Comparison of ENCODE assay signal across 9 mouse cellular contexts in the genomic region with DNA sequence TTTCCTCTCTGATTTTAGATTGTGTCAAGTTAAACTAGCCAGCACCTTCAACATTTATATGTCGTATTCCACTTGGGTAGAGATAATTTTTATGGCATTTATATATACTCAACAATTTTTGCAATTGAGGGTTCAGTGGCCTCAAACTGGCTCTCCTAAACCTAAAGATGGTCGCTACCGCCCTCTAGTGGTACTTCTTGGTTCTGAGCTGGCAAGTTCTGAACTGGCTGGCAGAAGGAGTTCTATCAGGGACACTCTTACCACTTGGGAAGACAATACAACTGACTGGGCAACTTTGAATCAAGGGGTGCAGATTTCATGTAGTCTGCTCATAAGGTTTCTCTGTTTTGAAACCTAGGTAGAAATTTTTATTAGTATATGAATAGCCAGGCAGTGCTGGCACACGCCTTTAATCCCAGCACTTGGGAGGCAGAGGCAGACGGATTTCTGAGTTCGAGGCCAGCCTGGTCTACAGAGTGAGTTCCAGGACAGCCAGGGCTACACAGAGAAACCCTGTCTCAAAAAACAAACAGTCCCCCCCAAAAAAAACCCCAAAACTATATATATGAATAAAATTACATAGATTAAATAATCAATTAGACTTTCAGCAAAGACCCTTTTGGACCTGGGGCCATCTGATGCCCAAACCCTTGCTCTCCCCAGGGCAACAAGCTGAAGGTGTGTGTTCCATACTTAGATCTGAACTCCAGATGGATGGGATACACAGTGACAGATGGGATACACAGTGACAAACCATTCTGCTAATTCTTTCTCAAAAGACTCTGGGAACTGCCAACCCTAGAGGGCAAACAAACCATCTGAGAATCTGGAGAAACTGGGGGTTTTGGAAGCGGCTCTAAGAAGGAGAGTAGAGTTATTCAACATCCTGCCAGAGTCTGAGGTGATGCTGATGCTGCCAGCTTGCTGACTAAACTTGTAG. TPM values are rescaled to one million over a fixed set of nuclear protein-coding genes. Genes with fewer than 3 reads are reported as not detected.
DNase-seq lines count a peak whose midpoint lies in the region; TF ChIP-seq lines count a peak whose summit lies in the region.
"Had no signal": no experiment of that assay in that cellular context is flagged by ENCODE, and none has a peak within 500 bp of the region (broad histone marks: within the 10 kb centered on the region; RNA-seq: fewer than 3 reads in every experiment).

No protein-coding gene starts in this region.

- intact Hi-C loops in gastrocnemius, postnatal 36 days (cut with DNase I): loop anchor here (5.0 to 10.0 kb wide), 2 partner anchors 297 to 869 kb away; a partner anchor contains a TSS

- TF ChIP-seq CTCF in thymus, adult 2 months (IDR thresholded peaks at IDR 0.05; ENCODE audit: borderline replicate concordance, control insufficient read depth, extremely low read depth, insufficient read depth, low read length, poor library complexity): no peak

- H3K36me3 ChIP-seq in thymus, adult 2 months (ENCODE audit: control insufficient read depth, insufficient read depth, low read length): no peaks in the 10 kb centered on the region
- H3K36me3 ChIP-seq: heart, embryonic 15.5 days had no signal

- H3K27me3 ChIP-seq in thymus, adult 2 months (ENCODE audit: control insufficient read depth, insufficient read depth, low read length): no peaks in the 10 kb centered on the region
- H3K27me3 ChIP-seq: heart, embryonic 15.5 days had no signal

- H3K27ac ChIP-seq in thymus, adult 2 months (ENCODE audit: control insufficient read depth, insufficient read depth, low read length): no peak overlapping the region
- H3K27ac ChIP-seq: heart, embryonic 15.5 days had no signal

- H3K4me1 ChIP-seq in thymus, adult 2 months (replicated peaks; ENCODE audit: control insufficient read depth, insufficient read depth, low read length): no peaks in the 10 kb centered on the region
- H3K4me1 ChIP-seq: heart, embryonic 15.5 days had no signal

- TF ChIP-seq POLR2A in thymus, adult 2 months (IDR thresholded peaks at IDR 0.05; ENCODE audit: control insufficient read depth, extremely low read depth, insufficient read depth, low read length, poor library complexity): no peak

- peak; percentile 42 to 44 for DNase-seq in CD8-positive naive resting alpha-beta T cell, adult 2 months (ENCODE audit: low read depth in 2 of 2, low spot score in 2 of 2)
- peak; percentile 88 for DNase-seq in adrenal gland, postnatal 10 days
- peak; percentile 79 for DNase-seq in embryo, embryonic 11 days
- peak; percentile 43 to 58 for DNase-seq in gastrocnemius, postnatal 36 days
- DNase-seq in kidney, postnatal 14 days: peak; percentile 72
- peak; percentile 55 to 62 for DNase-seq in lung, adult 18-20 months
- DNase-seq in ovary, postnatal 10 days (ENCODE audit: low spot score): peak; percentile 59
- DNase-seq in thymus, adult 2 months: peak; percentile 67

- 55% methylated on average over 7 of the region's 7 CpGs for WGBS in thymus, adult 2 months

- H3K4me3 ChIP-seq in thymus, adult 2 months (ENCODE audit: control insufficient read depth, insufficient read depth, low read length): no peak overlapping the region
- H3K4me3 ChIP-seq: heart, embryonic 15.5 days had no signal

RNA-seq across cellular contexts. Expression of a gene that starts 4.0 kb away (rescaled TPM):
- total RNA-seq in adrenal gland, postnatal 10 days (2021): not detected
- total RNA-seq in gastrocnemius, postnatal 36 days (2021): not detected
- polyA plus RNA-seq in thymus, adult 2 months (2012; rRNA removed): 0.07 TPM in 1 of 2 replicates, not detected in the other

RNA-seq across cellular contexts. Expression of a gene that starts 43.7 kb away (rescaled TPM):
- total RNA-seq in adrenal gland, postnatal 10 days (2021): 1 to 10 TPM; 6.0 to 8.1 TPM
- under 1 TPM in 1 of 2 experiments, not detected in 1; 0.28 TPM for total RNA-seq in gastrocnemius, postnatal 36 days (2021)
- 3.2 and 5.8 TPM in 2 replicates for polyA plus RNA-seq in thymus, adult 2 months (2012; rRNA removed)

RNA-seq across cellular contexts. Expression of a gene that starts 54.8 kb away (rescaled TPM):
- not detected for total RNA-seq in adrenal gland, postnatal 10 days (2021)
- total RNA-seq in gastrocnemius, postnatal 36 days (2021): not detected
- not detected in 2 replicates for polyA plus RNA-seq in thymus, adult 2 months (2012; rRNA removed)

Comparison
In these comparisons a context has a peak if more than half of its experiments do, and no peak if none do; other contexts are left out.
1. RNA of a gene that starts 43.7 kb away (total RNA-seq): 6.0 to 8.1 TPM in adrenal gland, postnatal 10 days; 0.28 TPM in gastrocnemius, postnatal 36 days; every median in the first group is over 4 times any median in the second.
2. Peak in every context shown above with its lines, with median percentiles within 50 percentile points of each other: DNase-seq.